Mouse (Mus musculus) lung, postnatal 10 days (tissue): ENCODE results near the gene Gm20716.
A peak's percentile ranks its signal among the peaks of the same experiment; 100 is the strongest.
"Not testable (repeated sequence)": the region's sequence is repeated elsewhere in the genome, so short reads cannot be mapped to it uniquely, and the experiment has no call there.

ENCODE experiments used
- DNase-seq: peaks from one replicate; pipeline ENCODE4 v3.0.0; 2021

Gene Gm20716

GRCm38 (mm10) chr2:168161514-168161971 lies 68.6 kb downstream of the Gm20716 start:
- DNase-seq: peak; percentile 39

GRCm38 (mm10) chr2:168160370-168160930 lies 69.7 kb downstream of the Gm20716 start:
- no peak for DNase-seq

DNA sequence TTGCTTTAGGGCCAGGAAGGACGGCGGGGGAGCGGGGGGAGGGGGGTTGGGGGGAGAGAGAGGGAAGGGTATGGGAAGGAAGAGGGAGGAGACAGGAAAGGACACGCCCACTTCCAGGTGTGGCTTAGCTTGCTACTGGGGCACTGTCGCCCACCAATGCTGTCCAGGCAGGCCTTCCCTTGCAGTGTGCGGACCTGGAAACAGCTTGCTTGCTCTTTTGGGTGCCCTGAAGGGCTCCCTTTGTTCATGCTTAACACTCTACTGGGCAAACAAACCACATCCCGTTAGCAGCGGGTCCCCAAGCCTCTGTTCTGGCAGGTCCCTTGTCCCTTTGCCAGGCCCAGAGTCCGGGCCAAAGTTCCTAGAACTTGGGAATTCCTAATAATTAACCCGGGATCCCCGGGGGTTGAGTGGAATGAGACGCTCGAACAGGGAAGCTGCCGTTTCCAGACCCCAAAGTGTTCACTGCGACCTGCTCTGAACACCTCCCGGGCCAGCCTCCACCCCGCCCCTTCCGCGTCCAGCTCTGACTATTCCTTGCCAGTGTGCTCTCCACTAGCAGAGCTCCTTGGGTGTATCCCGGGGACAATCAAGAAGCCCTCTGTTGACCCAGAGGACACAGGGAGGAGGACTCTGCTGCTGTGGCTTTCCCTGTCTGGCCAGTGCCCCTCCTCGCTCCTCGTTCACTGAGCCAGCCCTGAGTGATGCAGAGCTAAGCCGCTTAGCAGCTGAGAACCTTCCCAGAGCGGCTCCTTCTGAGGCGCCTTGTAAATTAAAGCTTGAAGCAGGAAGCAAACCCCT lies 71.1 kb downstream of the Gm20716 start:
- peak; percentile 78 for DNase-seq

DNA sequence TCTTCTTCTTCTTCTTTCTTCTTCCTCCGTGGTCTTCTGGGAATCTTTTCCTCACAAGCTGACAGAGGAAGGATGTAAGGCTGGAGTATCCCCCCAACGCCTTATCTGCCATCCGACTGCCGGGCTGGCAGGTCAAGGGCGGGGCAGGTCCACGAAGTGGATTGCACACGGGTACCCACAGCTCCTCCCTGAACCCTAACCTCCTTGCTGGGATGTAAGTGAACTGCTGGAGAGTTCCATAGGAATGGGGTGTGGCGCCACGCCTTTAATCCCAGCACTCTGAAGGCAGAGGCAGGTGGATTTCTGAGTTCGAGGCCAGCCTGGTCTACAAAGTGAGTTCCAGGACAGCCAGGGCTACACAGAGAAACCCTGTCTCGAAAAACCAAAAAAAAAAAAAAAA lies 72.2 kb downstream of the Gm20716 start:
- not testable (repeated sequence) for DNase-seq

GRCm38 (mm10) chr2:168156361-168156760 lies 73.8 kb downstream of the Gm20716 start:
- no peak for DNase-seq

GRCm38 (mm10) chr2:168155666-168156065 lies 74.5 kb downstream of the Gm20716 start:
- DNase-seq: no peak

GRCm38 (mm10) chr2:168154090-168154881 lies 75.9 kb downstream of the Gm20716 start:
- DNase-seq: peak; percentile 96

DNA sequence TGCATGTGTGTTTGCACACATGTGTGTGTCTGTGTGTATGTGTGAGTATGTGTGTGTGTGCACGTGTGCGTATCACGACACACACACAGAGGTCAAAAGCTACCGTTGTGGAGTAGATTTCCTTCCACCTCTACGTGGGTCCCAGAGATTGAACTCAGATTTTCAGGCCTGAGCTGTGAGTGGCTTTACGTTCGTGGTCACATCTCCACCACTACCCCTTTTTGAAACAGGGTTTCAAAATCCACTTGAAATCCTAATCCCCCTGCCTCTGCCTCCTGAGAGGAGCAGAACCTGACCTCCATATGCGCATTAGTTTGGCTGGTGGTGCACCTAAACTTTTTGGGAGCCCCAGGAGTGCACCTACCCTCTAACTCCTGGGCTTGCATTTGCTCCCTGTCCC lies 80.9 kb downstream of the Gm20716 start:
- DNase-seq: no peak

GRCm38 (mm10) chr2:168147722-168148432 lies 82.3 kb downstream of the Gm20716 start:
- DNase-seq: no peak

GRCm38 (mm10) chr2:168145437-168145836 lies 84.7 kb downstream of the Gm20716 start:
- peak; percentile 36 for DNase-seq

DNA sequence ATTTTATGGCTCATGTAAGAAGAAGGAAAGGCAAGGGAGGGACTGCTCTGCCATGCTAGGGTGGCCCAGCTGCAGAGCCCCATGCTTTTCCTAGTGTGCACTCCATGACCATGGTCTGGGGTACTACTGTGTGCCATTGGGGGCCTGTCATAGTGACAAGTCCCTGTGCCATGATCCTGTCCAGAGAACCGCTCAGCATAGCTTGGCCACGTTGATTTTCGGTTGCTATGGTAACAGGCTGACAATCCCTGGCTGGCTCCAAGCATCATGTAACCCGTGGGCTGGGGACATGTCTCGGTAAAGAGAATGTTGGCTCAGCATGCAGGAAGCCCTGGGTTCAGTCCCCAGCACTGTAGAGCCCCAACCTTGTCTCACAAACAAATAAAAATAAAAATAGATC lies 86.4 kb downstream of the Gm20716 start:
- DNase-seq: no peak

DNA sequence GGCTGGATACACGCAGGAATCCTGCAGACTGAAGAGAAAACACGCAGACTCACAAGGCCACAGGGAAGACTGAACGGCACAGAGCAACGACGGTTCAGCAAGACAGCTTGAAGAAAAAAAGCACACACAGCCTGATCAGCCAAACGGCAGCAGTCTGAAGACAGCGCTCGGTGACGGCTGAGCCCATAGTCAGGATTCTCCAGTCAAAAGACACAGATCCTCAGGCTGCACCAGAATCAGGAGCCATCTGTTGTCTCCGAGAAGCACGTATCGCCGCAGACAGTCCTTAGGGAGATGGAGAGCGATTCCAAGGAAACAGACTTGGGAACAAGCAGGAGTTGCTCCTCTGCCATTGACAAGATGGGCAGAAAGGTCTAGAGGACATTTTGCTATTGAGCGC lies 93.0 kb downstream of the Gm20716 start:
- no peak for DNase-seq
